Mouse (Mus musculus) spleen, adult 18-20 months (tissue): ENCODE results near the gene Wfdc13.

Experiments used
- DNase-seq, 2 experiments: peaks; one replicate each; pipeline ENCODE4 v3.0.0; 2022; ENCODE audit warnings: mixed read lengths in 2 of 2

Wfdc13 gene

DNA sequence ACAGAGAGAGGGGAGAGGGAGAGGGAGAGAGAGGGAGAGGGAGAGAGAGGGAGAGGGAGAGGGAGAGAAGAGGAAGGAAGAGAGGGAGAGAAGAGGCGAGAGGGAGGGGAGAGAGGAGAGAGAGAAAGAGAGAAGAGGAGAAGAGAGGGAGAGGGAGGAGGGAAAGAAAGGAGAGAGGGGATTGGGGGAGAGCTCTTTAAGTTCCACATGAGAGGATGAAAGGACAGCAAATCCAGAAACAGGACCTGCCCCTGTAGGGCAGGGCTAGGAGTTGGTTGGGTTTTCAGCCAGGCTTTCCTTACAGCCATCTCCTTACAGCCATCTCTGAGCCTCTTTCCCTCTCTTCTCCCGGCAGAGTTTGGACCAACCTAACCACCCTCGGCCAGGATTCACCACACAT is at the start of gene Wfdc13:
Gene Wfdc13 (plus strand): TSS at position 301 of the 400 bp plus-strand sequence.
- no peak for DNase-seq

DNA sequence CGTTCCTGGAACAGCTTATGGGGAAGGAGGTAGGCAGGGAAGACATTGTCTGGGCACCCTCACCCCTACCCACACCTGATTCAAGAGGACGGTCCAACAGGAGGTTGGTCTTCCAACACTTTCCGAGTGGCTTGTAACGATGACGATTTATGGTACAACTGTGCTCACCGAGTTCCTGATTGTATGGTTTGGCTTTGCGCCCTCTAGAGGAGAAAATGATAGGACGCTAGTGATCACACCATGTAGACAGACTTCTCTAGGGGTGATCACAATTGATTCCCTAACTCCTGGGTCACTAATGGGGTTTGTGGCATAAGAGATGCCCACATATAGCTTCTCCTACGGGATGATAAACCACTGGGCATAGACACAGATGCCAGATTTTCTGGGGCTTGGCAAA is 49.6 kb upstream of the Wfdc13 start:
- DNase-seq, result no peak

DNA sequence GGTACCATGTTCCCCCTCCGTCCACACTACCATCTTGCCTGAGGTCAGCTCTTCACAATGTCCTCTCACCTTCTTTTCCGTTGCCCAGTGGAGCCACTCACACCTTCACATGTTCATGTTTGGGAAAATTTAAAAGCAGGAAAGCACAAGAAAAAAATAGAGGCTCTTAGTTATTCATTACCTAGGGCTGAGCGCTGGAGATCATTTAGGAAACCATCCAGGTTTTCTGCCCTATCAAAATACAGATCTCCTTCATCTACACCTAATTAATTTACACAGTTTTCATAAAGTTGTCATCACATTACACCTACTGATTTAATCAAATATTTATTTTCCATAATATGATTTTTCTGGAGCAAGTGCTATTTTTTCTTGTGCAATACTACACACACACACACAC is 46.2 kb upstream of the Wfdc13 start, which contains the start of gene Wfdc16:
Gene Wfdc16 (minus strand): TSS at position 101 of the 400 bp plus-strand sequence.
- no peak for DNase-seq

DNA sequence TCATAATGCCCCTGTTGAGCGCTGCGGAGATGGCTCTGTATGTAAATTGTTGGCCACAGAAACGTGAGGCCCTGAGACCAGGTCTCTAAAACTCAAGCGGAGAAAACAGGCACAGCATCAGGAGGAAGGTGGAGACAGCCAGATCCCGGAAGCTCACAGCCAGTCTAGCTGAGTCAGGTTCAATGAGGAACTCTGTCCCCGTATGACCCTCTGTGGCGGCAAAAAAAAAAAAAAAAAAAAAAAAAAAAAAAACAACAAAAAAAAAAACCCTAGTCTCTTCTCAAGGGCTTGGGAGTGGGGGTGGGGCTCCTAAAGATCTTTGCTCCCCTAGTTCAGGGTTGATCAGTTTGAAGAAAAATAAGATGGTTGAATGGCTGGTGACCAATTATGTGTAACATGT is 43.8 kb upstream of the Wfdc13 start:
- no peak for DNase-seq

DNA sequence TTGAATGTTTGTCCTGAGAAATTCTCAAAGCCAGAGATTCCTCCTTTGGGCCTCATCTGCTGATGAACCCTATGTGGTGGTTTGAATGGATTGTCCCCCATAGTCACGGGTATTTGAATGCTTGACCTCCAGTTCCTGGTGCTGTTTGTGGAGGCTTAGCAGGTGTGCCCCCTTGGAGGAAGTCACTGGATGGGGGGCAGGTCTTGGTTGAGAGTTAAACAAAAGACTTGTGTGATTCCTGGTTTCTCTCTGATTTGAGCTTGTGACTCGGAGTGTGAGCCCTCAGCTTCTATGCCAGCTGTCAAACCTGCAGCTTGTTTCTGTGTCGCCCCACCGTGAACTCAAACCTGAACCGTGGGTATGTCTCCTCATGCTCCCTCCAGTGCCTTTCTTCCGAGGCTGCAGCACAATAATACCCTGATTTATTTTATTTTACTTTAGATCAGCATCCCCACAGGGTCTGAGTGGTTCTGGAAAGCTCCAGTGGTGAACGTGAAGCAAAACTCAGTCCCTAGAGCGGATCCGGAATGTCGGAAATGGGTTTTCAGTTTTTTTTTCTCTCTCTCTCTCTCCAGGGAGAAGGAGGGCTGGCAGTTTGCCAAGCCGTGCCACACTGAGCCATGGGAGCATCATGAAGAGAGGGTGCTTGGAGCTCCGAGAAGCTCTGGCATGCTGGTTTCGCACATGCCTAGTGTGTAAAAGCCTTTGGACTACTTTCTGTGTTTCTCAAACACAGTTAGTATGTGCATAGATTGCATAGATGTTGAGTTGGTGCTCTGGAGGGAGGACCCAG is 42.8 kb upstream of the Wfdc13 start:
- DNase-seq, result no peak

DNA sequence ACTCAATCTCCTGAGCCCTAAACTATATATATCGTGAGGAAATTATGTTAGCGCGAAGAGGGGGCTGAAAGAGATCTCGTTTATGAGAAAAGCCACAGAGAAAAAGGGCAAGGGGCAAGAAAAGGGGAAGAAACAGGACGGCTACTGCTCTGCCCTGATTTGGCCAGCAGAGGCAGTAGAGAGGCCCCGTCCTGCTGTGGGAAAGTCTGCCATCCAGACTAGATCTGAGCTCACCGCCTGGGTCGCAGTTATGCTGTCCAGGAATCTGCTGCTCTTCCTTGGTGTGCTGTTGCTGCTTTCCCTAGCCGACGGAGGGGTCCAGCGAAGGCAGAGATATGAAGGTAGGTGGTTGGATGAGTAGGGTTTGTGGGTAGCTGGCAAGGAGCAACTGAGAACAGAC is 29.0 kb upstream of the Wfdc13 start, which contains the start of gene Wfdc10:
Gene Wfdc10 (plus strand): TSS at position 189 of the 400 bp plus-strand sequence.
- DNase-seq, result peak in 1 of 2 experiments; percentile 53

DNA sequence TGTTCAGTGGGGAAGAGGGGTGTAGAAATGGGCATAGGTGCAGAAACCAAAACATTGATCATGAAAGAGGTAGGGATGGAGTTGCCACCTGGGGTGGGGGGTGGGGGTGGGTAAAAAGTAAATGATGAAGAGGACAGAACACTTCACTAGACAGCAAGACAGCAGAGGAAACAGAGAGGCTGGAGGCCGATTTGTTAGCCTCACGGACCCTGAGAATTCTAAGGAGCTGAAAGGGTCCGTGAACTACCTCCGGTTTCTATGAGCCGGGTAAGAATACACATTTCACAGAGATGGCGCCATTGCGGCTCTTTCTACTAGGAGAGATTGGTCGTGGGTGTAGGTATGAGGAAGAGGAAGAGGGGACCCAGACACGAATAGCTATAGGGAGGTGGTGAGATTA is 28.4 kb upstream of the Wfdc13 start, which contains the start of gene Wfdc9:
Gene Wfdc9 (minus strand): TSS at position 101 of the 400 bp plus-strand sequence.
- DNase-seq, result no peak

DNA sequence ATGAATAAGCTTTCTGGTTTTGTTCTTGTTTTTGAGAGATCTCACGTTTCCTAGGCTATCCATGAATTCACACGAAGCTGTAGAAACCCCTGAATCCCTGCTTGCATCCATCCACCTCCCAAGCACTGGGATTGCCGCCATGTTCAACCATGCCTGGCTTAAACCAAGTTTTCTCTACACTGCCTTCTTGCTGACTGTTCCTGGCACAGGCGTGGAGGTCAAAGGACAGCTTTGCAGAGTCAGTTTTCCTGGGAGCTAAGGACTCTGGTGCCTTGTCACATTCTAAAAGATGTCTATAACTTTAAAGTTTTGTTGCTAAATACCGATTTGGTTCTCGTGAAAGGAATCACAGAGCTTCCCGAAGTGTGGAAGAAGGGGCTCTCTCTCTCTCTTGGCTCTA is 20.1 kb upstream of the Wfdc13 start:
- DNase-seq, result no peak

DNA sequence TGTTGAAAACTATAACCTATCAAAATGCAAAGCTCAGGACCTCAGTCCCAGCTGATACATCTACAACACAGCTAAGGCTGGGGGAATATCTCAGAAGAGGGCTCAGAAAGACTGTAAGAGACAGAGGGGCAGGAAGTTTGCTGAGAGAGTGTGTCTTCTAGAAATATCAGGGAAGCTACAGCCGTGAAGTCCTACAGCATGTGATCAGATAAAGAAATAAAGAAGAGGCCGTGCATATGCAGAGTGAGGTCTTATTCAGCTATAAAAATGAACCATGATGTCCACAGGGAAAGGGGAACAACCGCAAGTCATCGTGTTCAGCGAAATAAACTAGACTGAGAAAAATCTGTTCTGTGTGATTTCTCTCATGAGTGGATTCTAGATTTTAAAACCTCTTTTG is 14.6 kb upstream of the Wfdc13 start:
- DNase-seq, result no peak

DNA sequence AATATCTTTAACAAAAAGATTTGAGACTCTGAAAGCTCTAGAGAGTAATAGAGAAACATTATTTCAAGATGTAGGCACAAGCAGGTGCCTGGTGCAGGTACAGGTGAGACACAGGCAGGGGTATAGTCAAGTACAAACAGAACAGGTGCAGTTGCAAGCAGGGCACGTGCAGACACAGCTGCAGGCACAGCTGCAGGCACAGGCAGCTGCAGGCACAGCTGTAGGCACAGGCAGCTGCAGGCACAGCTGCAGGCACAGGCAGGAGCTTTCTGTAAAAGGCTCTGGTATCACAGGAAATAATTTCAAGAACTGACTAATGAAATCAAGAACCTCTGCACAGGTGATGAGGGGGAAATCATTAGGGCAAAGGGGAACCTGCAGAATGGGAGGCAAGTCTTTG is 14.0 kb upstream of the Wfdc13 start:
- DNase-seq, result no peak

DNA sequence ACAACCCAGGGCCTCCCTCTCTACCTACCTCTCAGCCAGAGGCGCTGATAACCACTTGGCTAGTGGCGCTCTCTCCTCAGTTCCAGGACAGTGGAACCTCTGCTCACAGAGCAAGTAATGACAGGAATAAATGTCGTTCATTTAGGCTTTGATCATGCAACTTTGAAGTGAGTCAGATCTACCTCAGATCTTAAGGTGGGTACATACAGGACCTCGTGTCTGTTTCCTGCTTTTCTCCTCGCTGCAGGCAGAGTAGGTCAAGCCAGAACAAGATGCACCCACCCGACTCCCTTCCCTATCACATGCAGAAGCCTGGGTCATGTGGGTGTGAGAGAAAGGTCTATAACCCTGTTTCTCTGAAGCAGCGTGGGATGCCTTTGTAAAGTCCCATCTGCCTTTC is 10.9 kb upstream of the Wfdc13 start, which contains the start of gene Wfdc11:
Gene Wfdc11 (minus strand): TSS at position 101 of the 400 bp plus-strand sequence.
- DNase-seq, result no peak

DNA sequence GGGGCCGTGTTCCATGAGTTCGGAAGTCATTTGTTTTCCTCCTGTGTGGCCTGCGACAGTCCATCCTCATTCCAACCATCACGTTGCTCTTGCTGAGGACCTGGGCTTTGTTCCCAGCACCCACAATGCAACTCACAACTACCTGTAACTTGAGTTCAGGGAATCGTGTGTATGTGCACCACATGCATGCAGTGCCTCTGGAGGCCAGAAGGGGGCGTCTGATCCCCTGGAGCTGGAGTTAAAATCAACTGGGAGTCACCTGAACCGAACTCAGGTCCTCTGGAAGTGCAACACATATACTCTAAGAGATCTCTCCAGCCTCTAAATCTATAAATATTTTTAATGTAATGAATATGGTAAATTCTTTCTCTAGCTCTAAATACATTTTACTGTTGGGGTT is 8.8 kb upstream of the Wfdc13 start:
- DNase-seq, result no peak

DNA sequence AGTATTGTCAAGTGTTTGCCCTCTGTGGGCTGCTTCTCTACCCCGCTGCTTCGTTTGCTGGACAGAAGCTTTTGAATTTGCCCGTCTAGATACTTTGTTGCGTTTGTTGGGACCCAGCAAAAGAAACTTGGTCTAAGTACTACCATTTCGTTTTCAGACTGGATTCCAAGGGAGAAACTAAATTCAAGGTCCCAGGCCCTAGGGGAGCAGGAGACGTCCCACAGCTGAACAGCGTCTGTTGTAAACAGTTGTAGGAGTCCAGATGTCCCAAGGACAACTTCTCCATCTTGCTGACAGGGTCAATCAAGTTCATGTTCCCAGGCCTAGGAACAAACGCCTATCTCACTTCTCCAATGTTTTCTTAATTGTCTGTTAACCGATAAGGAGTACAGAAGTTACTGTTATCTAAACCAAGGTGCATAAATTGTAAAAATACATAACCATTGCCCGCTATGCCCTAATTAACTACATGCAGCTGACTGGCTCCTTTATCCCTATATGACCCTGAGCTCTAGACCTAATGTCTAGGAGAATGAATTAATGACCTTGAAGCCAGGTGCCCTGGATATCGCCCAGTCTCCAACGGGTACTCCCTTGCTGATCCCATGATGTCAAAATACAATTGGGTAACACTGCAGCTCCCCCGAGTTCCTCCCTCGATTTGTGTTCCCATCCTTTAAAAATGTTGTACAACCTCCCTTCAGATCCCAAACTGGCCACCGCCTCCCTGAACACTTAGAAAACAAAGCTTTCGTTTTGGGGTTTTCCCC is 7.8 kb upstream of the Wfdc13 start:
- no peak for DNase-seq

DNA sequence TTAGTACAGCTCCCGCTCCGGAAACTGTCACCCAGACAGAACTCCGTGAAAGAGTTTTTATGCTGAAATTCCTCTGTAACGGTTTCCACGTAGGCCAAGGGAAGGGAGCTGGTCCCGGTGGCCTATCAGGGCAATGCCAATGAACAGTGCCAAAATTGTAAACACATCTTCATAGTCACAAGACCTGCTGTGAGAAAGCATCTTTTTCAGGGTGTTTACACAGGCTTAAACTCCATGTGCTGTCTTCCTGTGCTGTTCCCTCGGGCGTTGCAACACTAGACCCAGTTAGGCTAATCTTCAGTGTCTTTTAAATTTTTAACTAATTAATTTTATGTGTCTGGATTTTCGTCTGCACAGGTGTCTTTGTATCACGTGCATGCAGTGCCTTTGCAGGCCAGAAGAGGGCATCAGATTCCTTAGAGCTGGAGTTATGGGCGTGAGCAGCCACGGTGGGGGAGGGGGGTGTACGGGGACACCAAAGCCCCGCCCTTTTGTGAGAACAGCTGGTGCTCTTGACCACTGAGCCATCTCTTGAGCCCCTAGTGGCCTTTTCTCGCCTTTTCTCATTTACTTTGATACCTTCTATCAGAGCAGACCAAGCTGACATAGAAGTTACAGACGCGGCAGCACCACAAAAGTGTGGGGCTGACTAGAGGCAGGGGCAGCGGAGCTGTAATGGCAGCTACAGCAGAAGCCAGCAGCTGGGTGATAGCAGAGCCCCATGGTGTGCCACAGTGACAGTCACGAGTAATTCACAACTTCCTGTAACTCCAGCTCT is 5.9 kb upstream of the Wfdc13 start:
- DNase-seq, result peak; percentile 43 to 59

DNA sequence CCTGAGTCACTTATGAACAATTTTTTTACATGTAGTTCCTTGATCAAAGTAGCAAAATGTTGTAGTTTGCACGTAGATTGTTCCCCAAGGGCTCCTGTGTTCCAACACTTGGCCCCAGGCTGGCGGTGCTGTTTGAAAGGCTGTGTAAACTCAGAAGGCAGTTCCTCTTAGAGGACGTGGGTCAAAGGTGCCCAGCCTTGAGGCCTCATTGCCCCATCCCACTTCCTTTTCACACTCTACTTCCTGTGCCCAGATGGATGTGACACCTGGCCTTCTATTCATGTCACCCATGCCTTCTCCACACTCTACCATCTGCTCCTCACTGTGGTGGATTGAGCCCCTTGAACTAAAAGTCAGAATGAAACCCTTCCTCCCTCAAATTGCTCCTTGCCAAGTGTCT is 5.0 kb upstream of the Wfdc13 start:
- no peak for DNase-seq

DNA sequence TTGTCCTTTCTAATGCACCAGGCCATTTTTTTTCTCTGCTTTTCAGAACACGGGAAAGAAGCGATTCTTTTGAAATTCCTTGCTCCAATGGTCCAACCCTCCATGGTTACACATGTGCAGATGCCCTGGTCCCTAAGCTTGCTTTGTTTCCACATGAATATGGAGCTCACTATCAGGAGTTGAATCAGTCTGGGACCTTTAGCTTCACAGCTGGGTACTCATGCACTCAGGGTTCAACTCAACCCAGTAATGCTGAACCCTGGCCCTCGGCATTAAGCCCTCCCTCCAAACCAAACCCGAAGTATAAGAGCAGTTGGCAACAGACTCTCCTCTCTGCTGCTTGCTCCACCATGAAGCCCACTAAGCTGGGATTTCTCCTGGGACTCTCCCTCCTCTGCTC is 13.3 kb downstream of the Wfdc13 start, which contains the start of gene Spint4:
Gene Spint4 (plus strand): TSS at position 301 of the 400 bp plus-strand sequence.
- DNase-seq, result no peak

DNA sequence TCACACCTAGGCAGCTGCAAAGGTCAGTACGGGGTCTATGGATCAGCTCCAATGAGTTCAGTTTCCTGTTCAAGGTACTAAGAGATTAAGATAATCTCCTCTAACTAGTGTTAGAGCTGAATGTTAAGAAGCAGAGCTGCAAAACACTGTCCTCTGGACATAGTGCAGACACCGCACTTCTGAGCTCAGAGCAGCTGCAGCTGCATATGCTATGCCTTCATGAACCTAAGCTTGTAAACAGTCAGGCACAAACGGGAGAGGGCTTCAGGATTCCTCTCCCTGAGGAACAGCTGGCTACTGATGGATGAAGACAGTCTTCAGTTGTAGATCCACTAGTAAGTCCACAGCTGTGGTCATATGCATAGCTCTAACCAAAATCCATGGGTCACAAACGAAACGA is 16.1 kb downstream of the Wfdc13 start:
- no peak for DNase-seq

DNA sequence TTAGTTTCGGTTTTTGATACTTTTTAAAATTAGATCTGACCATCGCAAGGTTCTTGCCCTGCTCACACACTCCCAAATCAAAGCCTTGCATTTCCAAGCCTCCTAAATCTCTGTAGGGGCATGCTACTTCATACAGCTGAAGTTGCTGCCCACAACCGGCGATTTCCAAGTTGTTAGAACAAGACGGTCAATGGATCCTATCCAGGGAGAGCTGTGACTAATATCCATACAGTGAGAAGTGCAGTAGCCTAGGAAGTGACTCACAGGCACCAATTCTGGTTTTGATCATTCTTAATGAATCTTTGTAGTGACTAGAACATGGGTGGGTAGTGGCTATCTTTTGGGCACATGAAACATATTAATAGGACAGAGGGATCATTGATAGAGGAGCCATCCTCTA is 16.9 kb downstream of the Wfdc13 start:
- no peak for DNase-seq

DNA sequence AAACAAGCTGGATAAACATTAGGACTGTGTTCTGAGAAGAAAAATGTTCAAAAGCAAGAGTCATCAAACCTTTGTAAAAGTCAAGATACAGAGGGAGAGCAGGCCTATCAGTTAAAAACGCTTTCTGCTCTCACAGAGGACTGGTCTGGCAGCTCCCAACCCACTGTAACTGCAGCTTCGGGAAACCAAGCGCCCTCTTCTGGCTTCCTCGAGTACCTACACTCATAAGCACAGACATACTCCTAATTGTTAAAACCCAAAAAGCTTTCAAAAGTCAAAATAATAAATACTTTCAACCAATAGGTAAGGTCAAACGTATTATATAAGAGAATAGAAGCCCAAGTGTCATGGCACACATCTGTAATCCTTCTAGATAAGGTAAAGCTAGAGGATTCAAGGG is 19.3 kb downstream of the Wfdc13 start:
- no peak for DNase-seq

DNA sequence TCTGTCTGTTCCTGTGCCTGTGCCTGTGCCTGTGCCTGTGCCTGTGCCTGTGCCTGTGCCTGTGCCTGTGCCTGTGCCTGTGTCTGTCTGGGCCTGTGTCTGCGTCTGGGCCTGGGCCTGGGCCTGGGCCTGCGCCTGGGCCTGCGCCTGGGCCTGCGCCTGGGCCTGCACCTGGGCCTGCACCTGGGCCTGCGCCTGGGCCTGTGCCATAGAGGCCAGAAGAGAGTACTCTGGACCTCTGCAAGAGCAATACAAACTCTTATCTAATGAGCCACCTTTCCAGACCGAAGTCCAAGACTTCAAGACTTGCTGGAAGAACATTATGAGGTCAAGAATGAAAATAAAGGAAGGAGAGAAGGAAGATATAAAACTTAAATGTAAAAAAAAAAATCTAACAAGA is 20.4 kb downstream of the Wfdc13 start:
- no peak for DNase-seq

DNA sequence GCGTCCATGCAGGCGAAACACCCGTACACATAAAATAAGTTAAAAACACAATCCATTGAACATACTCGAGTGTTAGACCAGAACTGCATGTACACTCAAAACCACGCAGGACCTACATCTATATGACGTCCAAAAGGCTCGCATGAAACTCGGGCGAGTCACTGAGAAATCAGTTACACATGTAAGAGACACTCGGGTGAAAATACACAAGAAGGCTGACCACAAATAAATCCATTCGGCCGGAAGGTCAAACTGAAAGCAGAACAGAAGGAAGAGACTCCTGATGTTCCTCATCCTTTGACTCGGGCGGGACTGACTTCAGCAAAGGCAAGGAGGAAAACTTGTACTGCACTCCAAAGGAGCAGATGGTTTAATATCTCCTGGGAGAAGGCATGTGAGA is 21.1 kb downstream of the Wfdc13 start:
- DNase-seq, result no peak

DNA sequence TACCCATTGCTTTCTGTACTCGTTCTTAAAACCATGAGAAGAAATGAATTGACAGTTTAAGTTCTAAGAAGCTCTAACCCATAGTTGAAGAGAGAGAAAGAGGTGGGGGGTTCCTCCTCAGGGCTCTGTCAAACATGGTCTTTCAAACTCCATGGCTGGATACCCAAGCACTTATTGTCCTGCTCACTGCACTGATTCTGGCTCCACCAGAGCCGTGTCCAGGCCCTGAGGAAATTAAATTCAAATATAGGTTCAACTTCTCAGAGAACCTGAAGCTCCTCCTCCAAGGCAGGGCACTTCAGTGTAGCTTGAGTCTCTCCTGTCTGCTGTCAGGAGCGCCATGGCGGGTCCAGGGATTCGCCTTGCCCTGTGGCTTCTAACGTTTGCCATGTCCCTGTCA is 30.1 kb downstream of the Wfdc13 start, which contains the start of gene Spint5:
Gene Spint5 (plus strand): TSS at position 301 of the 400 bp plus-strand sequence.
- DNase-seq, result no peak
